Mouse (Mus musculus): ENCODE results near the gene Trpv5.

The Trpv5 gene

DNA sequence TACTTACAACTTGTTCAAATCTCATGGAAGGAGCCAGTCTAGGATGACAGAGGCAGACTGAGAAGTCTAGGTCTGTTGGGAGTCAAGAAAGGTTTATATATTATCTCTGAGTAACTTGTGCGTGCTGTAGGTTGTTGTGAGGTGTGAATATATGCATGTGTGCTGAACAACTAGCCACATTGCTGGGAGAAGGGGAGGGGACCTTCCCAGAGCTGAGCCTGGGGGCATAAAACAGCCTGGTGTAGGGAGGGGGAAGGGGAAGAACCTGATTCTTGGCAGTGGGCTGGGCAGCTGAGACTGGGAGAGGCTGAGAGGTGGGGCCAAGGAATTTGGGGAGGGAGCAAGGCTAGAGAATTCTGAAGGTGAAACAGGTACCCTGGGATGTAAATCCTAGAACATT, at the start of gene Trpv5:
TSS of gene Trpv5 (minus strand) at position 101 of the 400 bp plus-strand sequence.
- DNase-seq (ENCODE audit: low spot score), result no peak

DNA sequence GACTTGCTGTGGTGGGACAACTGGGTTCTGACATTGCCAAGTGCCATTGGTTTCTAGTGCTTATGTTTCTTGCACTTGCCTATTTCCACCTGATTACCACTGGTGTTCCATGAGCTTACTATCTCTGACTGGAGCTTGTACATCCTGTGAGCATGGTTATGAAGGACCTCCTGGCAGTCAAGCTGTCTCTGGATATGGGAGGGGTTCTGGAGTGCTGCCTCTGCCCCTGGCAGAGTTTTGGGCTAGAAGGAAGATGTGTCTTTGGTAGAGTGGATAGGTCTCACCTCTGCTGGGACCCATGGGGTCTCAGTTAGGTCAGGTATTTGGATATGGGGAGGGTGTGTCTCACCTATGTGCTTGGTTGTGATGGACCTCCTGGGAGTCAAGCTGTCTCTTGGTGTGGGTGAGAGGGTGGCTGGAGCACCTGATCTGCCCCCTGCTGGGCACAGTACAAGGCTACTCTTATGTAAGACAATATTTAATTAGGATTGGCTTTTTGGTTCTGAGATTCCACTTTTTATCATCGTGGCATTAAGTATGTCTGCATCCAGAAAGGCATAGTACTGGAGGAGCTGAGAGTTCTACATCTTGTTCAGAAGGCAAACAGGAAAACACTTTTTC, 47.5 kb upstream of the Trpv5 start:
- DNase-seq (ENCODE audit: low spot score), result no peak

DNA sequence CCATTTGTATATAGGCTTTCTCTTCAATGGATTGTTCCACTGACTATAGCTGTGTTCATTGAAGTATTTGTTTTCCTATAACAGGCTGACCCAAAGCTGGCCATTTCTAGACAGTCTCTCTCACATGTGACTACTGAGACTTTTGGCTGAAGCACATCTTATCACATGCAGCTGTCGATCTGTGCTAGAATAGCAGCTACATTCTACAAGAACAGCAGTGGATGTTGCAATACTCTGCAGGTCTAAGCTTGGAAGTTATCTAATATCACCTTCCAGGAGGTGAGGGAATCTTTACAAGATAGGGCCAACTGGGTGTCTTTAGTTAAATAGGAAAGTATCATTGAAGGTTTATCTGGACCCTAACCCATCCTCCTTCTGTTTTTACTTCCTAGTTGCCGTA, 40.9 kb upstream of the Trpv5 start:
- DNase-seq (ENCODE audit: low spot score), result no peak

DNA sequence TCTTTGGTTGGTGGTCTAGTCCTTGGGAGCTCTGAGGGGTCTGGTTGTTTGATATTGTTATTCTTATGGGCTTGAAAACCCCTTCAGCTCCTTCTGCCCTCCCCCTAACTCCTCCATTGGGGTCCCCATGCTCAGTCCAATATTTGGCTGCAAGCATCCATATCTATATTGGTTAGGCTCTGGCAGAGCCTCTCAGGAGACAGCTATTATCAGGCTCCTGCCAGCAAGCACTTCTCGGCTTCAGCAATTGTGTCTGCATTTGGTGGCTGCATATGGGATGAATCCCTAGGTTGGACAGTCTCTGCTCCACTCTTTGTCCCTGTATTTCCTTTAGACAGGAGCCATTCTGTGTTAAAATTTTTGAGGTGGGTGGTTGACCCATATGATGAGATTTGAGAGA, 29.7 kb upstream of the Trpv5 start:
- DNase-seq (ENCODE audit: low spot score), result no peak

DNA sequence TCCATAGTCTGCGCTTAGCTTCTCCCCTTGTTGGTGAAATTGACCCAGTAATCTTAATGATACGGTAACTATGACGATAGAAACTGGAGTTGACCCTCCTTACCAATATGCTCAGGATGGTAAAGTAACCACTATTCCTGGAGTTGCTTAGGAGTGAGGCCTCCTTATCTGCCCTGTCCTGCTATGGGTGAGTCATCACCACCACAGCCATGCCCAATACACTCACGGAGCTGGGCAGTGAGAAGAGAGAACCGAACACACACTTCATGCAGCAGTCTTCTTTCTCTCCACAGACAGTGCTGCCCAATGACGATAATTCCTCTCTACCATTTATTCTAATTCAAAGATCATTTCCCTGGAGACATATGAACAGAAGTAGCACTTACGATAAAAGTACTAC, 25.7 kb upstream of the Trpv5 start:
- DNase-seq (ENCODE audit: low spot score), result no peak

DNA sequence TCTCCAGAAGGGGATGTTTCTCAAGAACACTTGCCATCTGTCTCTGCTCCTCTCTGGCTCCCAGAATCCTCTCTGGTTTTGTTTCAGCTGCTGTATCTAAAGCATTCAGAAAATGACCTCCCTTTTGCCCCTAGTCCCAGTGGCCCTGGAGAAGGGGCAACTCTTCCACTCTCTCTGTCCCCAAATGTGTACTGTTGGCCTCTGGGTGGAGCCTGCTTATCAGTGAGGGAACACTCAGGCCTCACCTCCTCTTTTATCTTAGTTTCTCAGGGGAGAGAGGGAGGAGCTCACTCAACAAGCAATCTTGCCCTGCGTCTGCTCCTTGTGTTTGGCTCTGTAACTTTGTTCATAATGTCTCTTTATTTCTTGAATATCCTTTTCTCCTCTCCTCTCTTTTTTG, 23.6 kb upstream of the Trpv5 start, which contains the start of gene Kel:
TSS of gene Kel (minus strand) at position 217 of the 400 bp plus-strand sequence.
- no peak for DNase-seq (ENCODE audit: low spot score)

DNA sequence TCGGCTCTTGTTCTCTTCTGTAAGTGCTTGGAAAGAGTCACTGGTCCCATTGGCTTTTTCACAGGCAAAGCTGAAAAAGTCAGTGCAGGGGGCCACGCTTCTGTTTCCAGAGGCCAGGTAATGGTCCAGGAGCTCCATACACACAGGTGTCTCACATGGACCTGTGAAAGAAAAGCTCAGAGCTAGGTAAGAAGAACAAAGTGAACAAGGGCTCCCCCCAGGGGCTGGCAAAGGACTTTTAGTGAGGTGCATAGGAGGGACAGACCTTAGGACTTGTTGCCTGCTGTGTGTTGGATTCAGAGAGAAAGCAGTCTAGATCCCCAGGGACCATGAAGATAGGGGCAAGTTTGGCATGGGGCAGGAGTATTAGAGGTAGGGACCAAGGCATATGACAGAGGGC, 22.4 kb upstream of the Trpv5 start:
- no peak for DNase-seq (ENCODE audit: low spot score)

DNA sequence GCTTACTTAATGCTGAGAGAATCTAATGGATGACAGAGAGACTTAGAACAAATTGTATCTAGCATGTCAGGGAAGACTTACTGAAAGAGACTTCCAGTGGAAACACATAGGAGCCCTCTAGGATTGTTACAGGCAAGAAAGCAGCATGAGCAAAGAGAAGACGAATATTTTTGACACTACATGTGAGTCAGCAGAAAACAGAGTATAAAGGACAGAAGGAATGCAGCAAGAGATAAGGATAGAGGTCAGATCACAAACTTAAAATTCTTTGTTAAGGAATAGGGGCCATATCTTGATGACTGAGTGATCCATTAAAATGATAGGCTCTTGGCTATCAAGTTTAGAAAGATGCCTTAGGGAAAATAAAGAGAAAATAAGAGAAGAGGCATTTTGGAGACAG, 20.7 kb upstream of the Trpv5 start:
- no peak for DNase-seq (ENCODE audit: low spot score)

DNA sequence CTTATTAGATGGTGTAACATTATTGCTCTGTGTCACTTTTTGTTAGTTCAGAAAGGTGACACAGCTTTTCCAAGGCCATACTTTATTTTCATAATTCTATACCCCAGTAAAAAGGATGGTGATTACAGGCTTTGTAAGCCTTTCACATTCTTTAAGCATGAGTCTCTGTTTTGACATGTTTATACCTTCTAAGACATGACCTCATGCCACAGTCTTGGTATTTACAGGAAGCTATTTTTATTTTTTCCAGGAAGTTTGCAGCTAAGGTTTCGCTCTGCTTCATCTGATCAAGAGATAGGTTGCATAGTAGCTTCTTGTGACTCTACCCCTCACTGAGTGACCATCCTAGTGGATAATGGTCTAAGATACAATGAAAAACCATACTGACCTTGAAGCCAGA, 13.8 kb upstream of the Trpv5 start:
- no peak for DNase-seq (ENCODE audit: low spot score)

DNA sequence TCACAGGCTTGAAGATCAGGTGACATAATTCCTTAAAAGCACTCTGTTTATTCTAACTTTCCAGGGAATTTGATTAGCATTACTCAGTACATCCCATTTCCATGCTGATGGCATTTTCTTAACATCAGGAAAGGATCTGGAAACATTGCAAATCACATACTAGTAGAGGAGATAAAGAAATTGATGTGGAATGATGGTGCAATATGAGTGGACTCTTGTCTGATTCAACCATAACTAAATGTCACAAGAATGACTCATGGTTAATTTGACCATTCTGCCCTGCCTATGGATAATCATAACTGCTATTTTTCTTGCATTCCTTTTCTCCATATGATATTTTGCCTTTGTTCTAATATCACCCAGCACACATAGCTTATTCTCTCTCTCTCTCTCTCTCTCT, 11.6 kb upstream of the Trpv5 start:
- DNase-seq (ENCODE audit: low spot score), result no peak

DNA sequence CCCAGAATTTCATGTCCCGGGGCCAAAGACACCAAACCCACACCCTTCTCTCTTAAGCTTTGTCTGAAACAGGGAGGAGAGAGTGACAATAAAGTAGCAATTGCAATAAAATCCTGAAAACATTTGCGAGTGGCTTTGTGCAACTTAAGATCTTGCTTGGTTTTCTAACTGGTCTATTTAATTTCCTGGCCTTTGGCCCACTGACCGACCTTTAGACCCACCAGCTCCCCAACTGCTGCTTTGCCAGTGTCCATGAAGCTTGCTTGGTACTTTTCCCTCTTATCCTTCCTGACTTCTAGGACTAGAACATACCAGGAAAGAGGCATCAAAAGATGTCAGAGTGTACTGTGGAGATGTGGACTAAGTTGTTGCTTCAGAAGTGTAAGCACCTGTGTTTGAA, 5.0 kb upstream of the Trpv5 start:
- no peak for DNase-seq (ENCODE audit: low spot score)

DNA sequence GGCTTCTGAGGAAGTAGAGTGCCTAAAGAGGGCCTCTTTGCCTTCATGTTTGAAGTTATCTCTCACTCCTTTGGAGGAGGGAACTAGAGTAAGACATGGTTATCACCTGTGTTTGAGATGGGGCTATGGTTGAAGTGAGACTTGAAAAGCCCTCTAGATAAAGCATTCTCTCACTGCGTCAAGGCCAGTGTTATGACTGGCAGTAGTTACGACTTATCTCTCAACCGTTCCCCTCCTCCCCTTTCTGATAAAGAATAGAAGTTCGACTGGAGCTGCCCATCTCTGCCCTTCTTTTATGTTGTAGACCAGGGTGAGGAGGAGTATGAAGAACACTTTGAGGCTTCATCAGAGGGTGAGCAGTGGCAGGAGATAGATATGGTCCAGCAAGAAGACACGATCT, 4.3 kb upstream of the Trpv5 start:
- DNase-seq (ENCODE audit: low spot score), result no peak

DNA sequence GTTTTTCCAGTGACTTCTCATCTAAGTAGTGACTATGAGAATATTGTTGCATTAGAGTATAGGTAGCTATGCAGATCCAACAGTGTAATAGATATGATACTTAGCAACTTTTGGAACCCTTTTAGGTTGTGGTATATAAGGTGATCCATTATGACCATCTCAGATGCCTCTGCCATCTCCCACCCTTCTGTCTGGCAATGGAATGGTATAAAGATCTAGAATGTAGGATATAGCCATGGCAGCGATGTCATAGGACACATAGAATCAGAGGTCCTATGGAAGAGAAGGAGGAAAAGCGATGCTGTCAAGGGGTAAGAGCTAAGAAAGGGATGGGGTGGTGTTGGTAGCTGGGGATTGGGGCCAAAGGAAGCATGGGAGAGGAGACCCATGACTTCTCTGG, 3.6 kb upstream of the Trpv5 start, which contains the start of gene Llcfc1:
TSS of gene Llcfc1 (plus strand) at position 301 of the 400 bp plus-strand sequence.
- no peak for DNase-seq (ENCODE audit: low spot score)

DNA sequence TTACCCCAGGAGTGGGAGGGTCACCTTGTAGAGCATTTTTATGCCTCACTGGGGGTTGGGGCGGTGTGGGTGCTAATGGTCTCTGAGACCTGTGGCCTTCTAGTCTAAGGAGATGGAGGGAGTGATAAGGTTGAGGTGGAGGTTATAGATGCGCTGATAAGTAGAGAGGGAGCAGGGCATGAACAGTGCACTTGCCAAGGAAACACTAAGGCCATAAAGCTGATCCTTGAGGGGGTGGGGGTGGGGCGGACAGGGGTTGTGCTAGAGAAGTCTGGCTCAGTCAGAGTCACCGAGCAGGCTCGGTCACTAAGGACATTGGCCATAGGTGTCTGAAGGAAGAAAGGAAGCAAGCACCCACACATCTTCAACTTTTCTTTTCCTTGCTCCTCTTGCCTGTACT, 1.1 kb upstream of the Trpv5 start:
- DNase-seq (ENCODE audit: low spot score), result no peak

DNA sequence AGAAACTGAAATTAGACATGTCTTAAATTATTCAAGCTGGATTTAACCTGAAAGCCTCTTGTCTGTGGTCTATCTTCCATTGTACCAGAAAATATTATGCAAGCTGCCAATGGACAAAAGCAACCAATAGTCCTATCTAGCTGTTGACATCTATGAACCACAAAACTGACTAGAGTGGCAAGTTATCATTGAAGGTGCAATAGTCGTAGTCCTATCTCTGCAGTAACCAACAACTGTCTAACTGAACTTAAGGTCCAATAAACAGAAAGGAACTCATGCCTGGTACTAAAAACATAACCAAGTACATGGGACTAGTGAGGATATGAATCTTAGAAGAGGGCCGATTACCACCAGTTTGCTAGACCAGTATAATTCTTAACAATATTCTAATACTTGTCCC, 4.0 kb downstream of the Trpv5 start:
- no peak for DNase-seq (ENCODE audit: low spot score)

DNA sequence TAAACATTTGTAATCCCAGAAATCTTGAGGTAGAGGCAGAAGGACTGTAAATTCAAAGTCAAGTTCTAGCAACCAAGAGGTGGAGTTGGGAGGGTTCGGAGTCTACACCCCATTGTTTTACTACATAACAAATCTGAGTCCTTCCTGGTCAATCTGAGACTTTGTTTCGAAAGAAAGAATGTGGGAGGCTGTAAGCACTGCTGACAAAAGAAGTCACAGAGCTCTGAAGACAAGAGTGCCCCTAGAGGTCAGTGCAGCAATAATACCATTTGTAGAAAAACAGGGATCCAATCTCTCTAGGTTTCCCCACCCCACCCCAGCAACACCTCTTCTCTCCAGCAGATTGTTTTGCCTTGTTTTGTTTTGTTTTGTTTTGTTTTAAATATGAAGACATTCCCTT, 18.2 kb downstream of the Trpv5 start:
- DNase-seq (ENCODE audit: low spot score), result no peak

DNA sequence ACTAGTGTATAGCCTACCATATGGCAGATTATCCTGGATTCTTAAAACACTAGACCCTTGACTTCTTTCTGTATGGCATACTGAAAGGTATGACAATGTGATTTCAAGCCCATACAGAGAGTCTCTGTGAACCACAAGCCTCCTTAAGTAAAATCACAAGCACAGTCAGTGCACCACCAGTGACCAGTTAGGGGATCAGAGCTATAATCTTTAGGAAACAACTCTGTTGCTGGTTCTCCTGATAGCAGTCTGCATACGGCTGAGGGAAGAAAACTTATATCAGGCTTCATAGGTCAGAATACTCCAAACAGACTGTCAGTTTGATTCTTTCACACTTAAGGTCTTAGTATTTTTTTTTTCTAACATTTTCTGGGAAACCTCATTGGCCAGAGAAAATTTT, 22.1 kb downstream of the Trpv5 start:
- no peak for DNase-seq (ENCODE audit: low spot score)

DNA sequence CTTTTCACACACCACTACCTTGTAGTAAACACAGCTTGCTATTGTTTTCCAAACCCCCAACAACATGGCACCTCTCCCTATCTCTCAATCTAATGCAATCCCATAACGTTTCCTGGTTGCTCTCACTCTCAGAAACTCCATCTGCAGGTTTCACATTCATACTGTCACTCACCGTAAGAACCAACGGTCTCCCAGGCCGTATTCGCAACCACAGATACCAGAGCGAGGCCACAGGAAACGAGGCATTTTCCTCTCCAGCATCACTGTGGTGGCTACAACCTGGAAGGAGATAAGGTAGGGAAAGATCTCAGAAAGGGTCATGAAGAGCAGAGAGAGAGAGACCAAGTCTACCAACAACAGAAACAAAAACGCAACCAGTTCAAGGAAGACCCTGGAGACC, 25.9 kb downstream of the Trpv5 start:
- DNase-seq (ENCODE audit: low spot score), result no peak

DNA sequence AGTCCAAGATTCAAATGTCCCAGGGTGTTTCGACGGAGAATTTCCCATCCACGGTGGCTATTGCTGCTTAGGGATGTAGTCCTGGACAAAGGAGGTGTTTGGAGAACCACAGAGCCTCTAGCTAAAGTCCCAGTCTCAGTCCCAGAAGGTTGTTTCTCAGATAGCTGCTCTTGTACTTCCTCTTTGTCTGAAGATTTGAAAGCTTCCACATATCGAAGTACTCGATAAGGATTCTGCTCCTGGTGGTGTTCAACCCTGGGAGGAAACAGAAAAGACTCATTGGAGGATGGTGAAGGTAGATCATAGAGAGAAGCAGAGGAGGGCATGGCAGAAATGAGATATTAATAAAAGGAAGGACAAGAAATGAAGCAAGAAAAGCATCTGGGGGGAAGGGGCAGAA, 27.4 kb downstream of the Trpv5 start:
- no peak for DNase-seq (ENCODE audit: low spot score)

DNA sequence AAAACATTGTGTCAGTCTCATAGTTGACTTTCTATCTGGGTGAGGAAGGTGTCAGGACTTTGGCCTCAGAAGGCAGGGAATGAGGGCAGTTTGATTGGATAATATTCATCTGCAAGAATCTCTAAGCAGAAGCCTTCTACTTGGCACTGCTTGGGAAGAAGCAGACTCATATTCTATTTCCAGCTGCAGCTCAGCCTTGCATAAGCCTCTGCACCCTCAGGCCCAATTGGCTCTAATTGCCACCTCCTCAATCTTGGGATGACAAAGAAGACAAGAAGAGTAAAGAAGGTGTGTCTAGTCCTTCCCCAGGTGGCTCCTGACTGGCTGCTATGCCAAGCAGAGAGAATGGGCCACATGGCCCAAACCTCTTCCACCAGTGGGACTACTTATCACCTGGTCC, 33.9 kb downstream of the Trpv5 start:
- no peak for DNase-seq (ENCODE audit: low spot score)

DNA sequence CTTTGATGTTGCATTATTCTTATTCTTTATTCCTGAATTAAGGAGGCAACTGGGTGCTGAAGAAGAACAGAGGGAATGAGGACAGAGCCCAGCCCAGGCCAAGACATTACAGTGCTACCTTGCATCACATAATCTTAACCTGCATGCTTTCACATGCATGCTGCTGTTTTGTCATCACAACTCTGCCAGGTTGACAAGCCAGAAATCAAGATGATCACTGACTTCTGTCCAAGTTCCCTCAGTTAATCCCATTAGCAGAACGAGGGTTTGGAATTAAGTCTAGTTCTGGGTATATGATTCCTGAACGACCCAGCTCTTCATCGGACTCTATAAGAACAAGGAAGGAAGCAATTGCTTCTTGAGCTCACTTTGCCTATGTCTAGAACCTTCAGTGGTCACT, 34.3 kb downstream of the Trpv5 start:
- DNase-seq (ENCODE audit: low spot score), result no peak

DNA sequence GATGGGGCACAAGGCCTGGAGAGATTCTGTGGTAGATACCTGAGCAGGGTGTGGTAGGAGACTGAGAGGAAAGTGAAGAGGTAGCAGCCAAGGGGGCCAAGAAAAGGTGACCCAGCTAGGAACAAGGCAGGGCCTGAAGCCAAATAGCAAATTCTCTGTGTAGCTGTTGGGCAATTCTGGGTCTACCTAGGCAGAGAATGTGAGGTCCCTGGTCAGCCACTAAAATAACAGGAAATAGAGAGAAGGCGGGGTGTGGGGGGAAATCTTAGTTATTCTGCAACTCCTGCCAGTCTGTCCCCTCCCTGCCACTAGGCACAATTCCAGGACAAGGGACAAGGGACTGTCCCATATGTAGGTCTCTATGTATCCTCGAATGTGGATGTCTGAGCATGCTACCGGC, 37.3 kb downstream of the Trpv5 start:
- DNase-seq (ENCODE audit: low spot score), result no peak

DNA sequence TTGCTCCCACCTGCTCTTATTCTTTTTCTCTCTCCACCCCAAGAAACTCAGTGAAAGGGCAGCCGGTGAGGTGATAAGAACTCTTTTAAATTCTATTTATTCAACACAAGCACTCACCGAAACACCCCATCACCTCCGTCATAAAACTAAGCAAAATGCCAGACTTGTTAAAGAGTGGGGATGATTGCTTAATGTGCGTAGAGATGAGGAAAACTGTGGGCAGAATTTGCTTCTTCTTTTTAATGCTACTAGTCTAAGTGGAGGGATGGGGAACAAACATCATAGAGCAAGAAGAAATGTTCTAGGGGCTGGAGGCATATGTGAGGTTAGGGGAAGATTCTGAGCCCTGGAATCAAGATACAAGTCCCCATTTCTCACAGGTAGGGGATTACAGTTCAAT, 37.8 kb downstream of the Trpv5 start:
- no peak for DNase-seq (ENCODE audit: low spot score)

DNA sequence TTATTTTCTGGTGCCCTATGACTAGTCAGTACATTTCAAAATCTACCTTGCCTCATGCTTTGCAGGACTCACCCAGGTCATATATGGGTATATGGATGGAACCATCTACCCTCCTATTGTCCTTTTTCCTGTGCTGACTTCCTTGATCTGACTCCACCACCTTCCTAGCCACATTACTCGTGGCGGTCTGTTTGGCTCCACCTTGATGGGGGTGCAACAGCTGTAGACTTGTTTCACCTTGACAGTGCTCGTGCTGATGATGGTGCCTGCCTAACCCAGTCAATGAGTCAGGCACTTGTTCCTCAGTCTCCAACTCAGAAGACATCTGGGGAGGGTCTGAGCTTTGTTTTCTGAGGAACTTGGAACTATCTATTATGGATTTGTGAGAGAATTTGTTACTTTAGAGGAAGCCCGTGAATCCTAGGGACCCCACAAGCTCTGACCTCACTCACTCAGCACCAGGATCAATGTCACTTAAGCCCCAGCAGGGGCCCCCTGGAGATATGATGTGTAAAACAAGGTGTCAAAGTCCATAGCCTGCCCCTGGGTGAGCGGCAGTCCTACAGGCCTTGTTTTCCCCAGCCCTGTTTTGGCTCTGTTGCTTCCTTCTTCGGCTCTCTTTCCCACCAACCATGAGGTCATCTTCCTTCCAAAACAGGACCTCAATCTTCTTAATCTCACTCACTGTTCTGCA, 39.2 kb downstream of the Trpv5 start:
- no peak for DNase-seq (ENCODE audit: low spot score)
